Mouse (Mus musculus) hindlimb bud, embryonic 11.5 days (tissue): ENCODE data around the gene Kcnmb1.

Experiments used
- DNase-seq: peaks from one replicate; pipeline ENCODE4 v3.0.0-alpha.2; 2012; ENCODE audit warnings: low read depth, low spot score; ENCODE audit errors: extremely low spot score

The Kcnmb1 gene

GRCm38 (mm10) chr11:33962688-33963407, at the start of gene Kcnmb1:
Gene Kcnmb1, plus strand, starts transcription at chr11:33963013.
- DNase-seq, result no peak

- DNase-seq, result no peak
These were observed 49.8 kb upstream of the Kcnmb1 start for GRCm38 (mm10) chr11:33913061-33913460.

- no peak for DNase-seq
These were observed 48.6 kb upstream of the Kcnmb1 start for GRCm38 (mm10) chr11:33914216-33914615.

- peak; percentile 41 for DNase-seq
These were observed 45.2 kb upstream of the Kcnmb1 start for GRCm38 (mm10) chr11:33917574-33917973.

GRCm38 (mm10) chr11:33918424-33918823, 44.4 kb upstream of the Kcnmb1 start:
- no peak for DNase-seq

GRCm38 (mm10) chr11:33919826-33920225, 43.0 kb upstream of the Kcnmb1 start:
- no peak for DNase-seq

- DNase-seq, result no peak
These were observed 41.4 kb upstream of the Kcnmb1 start for GRCm38 (mm10) chr11:33921451-33921850.

GRCm38 (mm10) chr11:33923031-33923430, 39.8 kb upstream of the Kcnmb1 start:
- DNase-seq, result no peak

GRCm38 (mm10) chr11:33925778-33926177, 37.0 kb upstream of the Kcnmb1 start:
- DNase-seq, result no peak

GRCm38 (mm10) chr11:33926551-33926950, 36.3 kb upstream of the Kcnmb1 start:
- no peak for DNase-seq

- DNase-seq, result no peak
These were observed 35.5 kb upstream of the Kcnmb1 start for GRCm38 (mm10) chr11:33927321-33927720.

GRCm38 (mm10) chr11:33927836-33928235, 35.0 kb upstream of the Kcnmb1 start:
- no peak for DNase-seq

GRCm38 (mm10) chr11:33928658-33929057, 34.2 kb upstream of the Kcnmb1 start:
- peak; percentile 47 for DNase-seq

GRCm38 (mm10) chr11:33929412-33929811, 33.4 kb upstream of the Kcnmb1 start:
- no peak for DNase-seq

- no peak for DNase-seq
These were observed 30.9 kb upstream of the Kcnmb1 start for GRCm38 (mm10) chr11:33931836-33932385.

- DNase-seq, result no peak
These were observed 30.3 kb upstream of the Kcnmb1 start for GRCm38 (mm10) chr11:33932386-33933111.

GRCm38 (mm10) chr11:33934286-33934685, 28.5 kb upstream of the Kcnmb1 start:
- DNase-seq, result no peak

- no peak for DNase-seq
These were observed 25.2 kb upstream of the Kcnmb1 start for GRCm38 (mm10) chr11:33937641-33938040.

GRCm38 (mm10) chr11:33938561-33939274, 24.1 kb upstream of the Kcnmb1 start:
- DNase-seq, result no peak

GRCm38 (mm10) chr11:33939456-33940113, 23.2 kb upstream of the Kcnmb1 start:
- DNase-seq, result no peak

- no peak for DNase-seq
These were observed 19.2 kb upstream of the Kcnmb1 start for GRCm38 (mm10) chr11:33943565-33943964.
